Mouse (Mus musculus) common myeloid progenitor, adult 5-6 weeks (primary cell): ENCODE results near the gene Cox11. TPM values are rescaled to one million over a fixed set of nuclear protein-coding genes. Genes with fewer than 3 reads are reported as not detected.

Experiments used
- ATAC-seq: replicated peaks from 2 replicates; pipeline ENCODE4 v1.8.0; 2016; ENCODE audit warnings: low read depth, mild to moderate bottlenecking, moderate TSS enrichment, inconsistent platforms; ENCODE audit not compliant: poor library complexity, severe bottlenecking
- total RNA-seq: library from RNA; stranded (forward); fragments of 200-1000, 187-1606 nt; gene quantifications from 2 replicates; pipeline ENCODE4 v1.2.3, GENCODE M21; 2017

The Cox11 gene
- 14.7 and 36.2 TPM in 2 replicates for total RNA-seq

DNA sequence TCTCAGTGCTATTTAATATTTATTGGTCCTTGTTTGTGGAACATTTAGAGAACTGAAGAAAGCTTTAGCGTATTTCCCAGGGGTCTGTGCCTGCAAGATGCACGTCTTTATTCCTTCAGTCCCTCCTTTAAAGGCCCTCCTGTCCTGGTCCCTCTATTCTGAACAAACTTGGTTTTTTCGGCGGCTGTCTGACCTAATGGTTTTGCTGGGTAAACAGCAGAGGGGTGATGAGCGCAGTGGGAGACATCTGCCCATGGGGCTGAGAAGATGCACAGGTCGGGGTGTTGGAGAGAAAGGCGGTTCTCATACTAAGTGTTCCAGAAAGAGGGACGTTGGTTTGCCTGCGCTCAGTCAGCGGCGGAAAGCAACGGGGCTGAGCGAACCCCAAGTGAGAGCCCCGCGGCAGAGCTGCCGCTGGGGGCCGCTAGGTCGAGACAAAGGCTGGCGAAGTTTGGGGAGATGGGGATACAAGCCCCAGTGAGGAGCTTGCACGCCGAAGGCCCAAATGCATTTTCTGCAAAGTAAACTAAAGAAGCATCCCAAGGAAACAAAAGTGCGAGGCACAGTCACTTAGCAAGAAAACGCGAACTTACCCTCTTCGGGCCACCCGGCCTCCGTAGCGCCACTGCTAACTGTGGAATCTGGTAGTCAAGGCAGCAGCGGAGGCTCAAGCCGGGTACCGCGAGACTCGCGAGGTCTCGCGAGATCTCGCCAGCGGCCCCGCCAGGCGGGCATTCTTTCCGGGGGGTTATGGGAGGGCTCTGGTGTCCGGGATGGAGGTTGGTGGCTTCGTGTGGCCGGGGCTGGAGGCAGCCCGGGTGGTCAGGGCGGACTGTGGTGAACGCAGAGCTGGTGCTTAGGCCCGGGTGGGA is at the start of gene Cox11, which contains the start of gene Stxbp4:
Cox11 (plus strand) TSS at position 734 of the 872 bp plus-strand sequence.
Stxbp4 (minus strand) TSS at position 645 of the 872 bp plus-strand sequence.
- peak; percentile 98 for ATAC-seq

- no peak for ATAC-seq
Observed at GRCm38 (mm10) chr11:90590996-90591395, 47.0 kb upstream of the Cox11 start.

GRCm38 (mm10) chr11:90595826-90596225 is 42.1 kb upstream of the Cox11 start:
- ATAC-seq = no peak

GRCm38 (mm10) chr11:90603066-90603465 is 34.9 kb upstream of the Cox11 start:
- no peak for ATAC-seq

DNA sequence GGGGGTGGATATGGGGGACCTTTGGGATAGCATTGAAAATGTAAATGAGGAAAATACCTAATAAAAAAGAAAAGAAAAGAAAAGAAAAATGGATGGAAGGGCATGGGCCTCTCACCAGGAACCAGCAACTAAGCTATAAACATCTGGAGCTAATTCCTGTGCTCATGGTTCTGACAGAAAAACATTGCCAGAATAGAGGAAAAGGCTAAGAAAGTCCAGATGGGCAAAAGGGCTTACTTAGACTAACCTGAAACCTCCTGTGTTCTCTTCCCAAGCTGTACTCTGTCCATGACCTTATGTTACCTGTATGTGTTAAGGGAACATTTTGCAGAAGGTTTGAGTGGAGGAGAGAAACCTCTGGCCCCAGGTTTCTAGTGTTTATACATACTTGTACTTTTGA is 25.9 kb upstream of the Cox11 start:
- ATAC-seq = no peak

DNA sequence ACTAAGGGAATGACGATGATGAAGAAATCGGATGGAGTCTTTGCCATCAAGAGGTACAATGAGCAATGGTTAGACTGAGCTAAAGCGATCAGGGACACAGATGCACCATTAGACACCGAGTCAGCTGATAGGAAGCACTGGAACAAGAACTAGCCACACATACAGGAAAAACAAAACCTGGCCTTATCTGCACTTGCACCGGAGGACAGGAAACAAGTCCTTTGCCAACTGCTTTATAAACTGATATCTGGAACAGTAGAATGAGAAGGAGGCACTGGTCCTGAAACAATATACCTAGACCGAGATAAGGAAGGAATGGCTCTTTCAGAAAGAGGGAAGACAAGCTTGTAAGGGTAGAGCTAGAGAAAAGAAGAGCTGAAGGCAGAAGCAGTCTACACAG is 23.2 kb upstream of the Cox11 start:
- ATAC-seq = peak; percentile 51

DNA sequence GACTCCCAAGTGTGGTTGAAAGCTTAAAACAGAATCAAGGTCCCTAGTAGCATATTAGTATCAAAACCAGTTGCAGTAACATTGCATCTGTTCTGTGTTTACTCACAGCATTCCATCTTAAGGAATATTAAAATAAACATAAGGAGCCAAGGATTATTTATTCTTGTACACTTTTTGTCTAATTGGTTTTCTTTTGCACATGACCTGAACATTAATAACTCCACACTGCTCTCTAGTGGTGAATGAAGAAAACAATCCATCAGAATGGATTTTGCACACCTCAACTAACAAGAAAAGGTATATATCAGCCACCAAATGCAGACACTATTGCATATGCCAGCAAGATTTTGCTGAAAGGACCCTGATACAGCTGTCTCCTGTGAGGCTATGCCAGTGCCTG is 21.5 kb upstream of the Cox11 start:
- ATAC-seq = 0 out of 2 replicates have a peak, but pooled peaks have one; percentile 58

DNA sequence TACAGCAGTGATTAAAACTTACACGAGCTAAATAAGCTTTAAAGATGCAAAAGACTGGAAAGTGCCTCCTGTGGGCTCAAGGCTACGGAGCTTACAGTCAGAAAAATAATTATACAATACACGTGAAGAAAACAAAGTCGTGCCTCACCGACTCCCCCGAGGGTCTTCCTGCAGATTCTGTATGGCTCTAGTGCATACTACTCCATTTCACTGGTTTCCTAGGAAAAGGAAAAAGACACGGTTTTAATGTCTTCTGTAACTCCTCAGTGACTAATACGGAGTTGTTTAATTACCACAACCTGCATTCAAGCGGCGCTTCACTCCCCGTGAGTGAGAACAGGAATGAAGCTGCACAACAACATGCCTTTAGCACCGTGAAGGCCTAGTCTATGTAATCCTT is 15.9 kb upstream of the Cox11 start:
- ATAC-seq = no peak

GRCm38 (mm10) chr11:90622500-90622899 is 15.5 kb upstream of the Cox11 start:
- ATAC-seq = no peak

- 0 out of 2 replicates have a peak, but pooled peaks have one; percentile 60 for ATAC-seq
Observed at GRCm38 (mm10) chr11:90623477-90623876, 14.5 kb upstream of the Cox11 start.

DNA sequence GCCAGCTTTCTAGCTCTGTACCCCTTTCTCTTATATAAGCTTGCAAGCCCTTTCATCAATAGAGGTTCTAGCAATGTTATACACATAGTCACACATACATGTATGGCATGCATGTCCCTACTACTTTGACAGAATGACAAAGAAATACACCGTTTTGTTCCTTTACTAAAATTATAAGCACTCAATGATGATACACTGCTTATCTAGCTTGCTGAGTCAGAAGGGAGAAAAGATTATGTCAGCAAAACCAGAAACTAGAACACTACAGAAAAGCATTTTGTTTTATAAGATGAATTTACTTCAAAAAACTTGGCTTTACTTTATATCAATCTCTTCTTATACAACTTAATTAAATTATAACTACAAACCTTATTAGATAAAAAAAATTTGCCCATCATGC is 12.8 kb upstream of the Cox11 start:
- ATAC-seq = no peak

GRCm38 (mm10) chr11:90627751-90628150 is 10.2 kb upstream of the Cox11 start:
- no peak for ATAC-seq

DNA sequence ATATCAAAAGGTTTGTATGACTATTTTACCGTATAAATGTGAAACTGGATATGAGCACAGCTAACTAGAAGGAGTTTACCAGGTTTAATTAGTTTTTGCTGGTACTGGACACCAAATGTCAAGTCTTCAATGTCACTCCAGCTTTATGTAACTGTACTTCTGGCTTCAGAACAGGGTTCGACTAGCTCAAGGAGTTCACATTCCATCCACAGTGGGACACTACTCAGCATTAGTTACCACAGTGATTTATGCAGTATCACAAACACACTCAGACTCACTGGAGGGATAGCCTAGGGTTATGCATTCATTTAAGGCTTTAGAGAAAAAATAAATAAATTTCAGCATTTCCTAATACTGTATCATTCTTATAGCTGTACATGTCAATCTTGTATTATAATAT is 5.5 kb upstream of the Cox11 start:
- no peak for ATAC-seq

GRCm38 (mm10) chr11:90634661-90635060 is 3.3 kb upstream of the Cox11 start:
- no peak for ATAC-seq

GRCm38 (mm10) chr11:90638312-90638830 is 398 bp downstream of the Cox11 start:
- ATAC-seq = 0 out of 2 replicates have a peak, but pooled peaks have one; percentile 10

DNA sequence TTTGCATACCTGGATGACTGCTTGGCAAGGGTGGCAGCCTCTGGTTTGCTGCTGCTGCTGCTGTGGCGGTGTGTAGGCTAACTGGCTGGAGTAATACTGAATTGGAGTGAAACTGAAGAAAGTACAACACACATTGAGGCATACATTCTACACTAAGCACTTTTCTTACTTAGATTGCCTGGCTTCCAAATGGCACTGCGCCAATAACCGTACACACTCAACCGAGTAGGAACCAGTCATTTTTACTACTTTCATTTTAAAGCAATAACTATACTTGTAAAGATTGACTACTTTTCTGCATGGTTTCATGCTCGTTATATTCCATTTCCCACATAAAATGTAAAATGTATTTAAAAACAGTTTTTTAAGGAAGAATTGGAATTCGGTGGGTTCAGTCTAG is 11.8 kb downstream of the Cox11 start:
- no peak for ATAC-seq

- ATAC-seq = no peak
Observed at GRCm38 (mm10) chr11:90650231-90650885, 12.4 kb downstream of the Cox11 start.

- no peak for ATAC-seq
Observed at GRCm38 (mm10) chr11:90652603-90653002, 14.6 kb downstream of the Cox11 start.

- no peak for ATAC-seq
Observed at GRCm38 (mm10) chr11:90657527-90657926, 19.6 kb downstream of the Cox11 start.

- ATAC-seq = no peak
Observed at GRCm38 (mm10) chr11:90660662-90661061, 22.7 kb downstream of the Cox11 start.

- no peak for ATAC-seq
Observed at GRCm38 (mm10) chr11:90663052-90663451, 25.1 kb downstream of the Cox11 start.
